Mouse (Mus musculus) adrenal gland, postnatal 14 days (tissue): Measurements from ENCODE around the gene Olfr284. TPM values are rescaled to one million over a fixed set of nuclear protein-coding genes. Genes with fewer than 3 reads are reported as not detected.

ENCODE experiments used
- DNase-seq: peaks from one replicate; pipeline ENCODE4 v3.0.0; 2021; ENCODE audit warnings: mixed read lengths
- long read RNA-seq, 2 experiments: library from polyadenylated mRNA; stranded (forward); transcript quantifications; one replicate each; pipeline ENCODE4 v2.0.0; 2021
- total RNA-seq: library from RNA; stranded (reverse); gene quantifications from 2 replicates; pipeline ENCODE4 v1.2.3, GENCODE M21; 2021

Gene Olfr284
- total RNA-seq = not detected in 2 replicates
- long read RNA-seq, experiment 1 = 0 reads
- long read RNA-seq, experiment 2 = 0 reads

- DNase-seq = no peak
These were observed at the start of gene Olfr284 for GRCm38 (mm10) chr15:98340887-98341286. TSS of gene Olfr284 (minus strand) at chr15:98340987.

GRCm38 (mm10) chr15:98389796-98390195 lies 49.0 kb upstream of the Olfr284 start:
- DNase-seq = peak; percentile 93

GRCm38 (mm10) chr15:98387621-98388020 lies 46.8 kb upstream of the Olfr284 start:
- DNase-seq = no peak

- DNase-seq = no peak
These were observed 40.1 kb upstream of the Olfr284 start, which contains the start of gene Olfr283 for GRCm38 (mm10) chr15:98380846-98381245. TSS of gene Olfr283 (minus strand) at chr15:98380946.

GRCm38 (mm10) chr15:98378209-98378608 lies 37.4 kb upstream of the Olfr284 start:
- no peak for DNase-seq

- no peak for DNase-seq
These were observed 23.5 kb downstream of the Olfr284 start, which contains the start of gene Olfr285 for GRCm38 (mm10) chr15:98317177-98317724. TSS of gene Olfr285 (minus strand) at chr15:98317353.

- DNase-seq = no peak
These were observed 25.1 kb downstream of the Olfr284 start for GRCm38 (mm10) chr15:98315703-98316102.

- DNase-seq = peak; percentile 79
These were observed 44.9 kb downstream of the Olfr284 start, which contains the start of gene Zfp641 for GRCm38 (mm10) chr15:98295628-98296551. TSS of gene Zfp641 (minus strand) at chr15:98296161.

GRCm38 (mm10) chr15:98293651-98294050 lies 47.1 kb downstream of the Olfr284 start:
- DNase-seq = no peak

Other genes with a start within 250 kb of the Olfr284 start
- gene Pfkm, start 248.4 kb downstream of the Olfr284 start, total RNA-seq = 66.1 and 72.0 TPM in 2 replicates
- 17.6 and 21.1 TPM in 2 replicates for gene Senp1, start 247.2 kb downstream of the Olfr284 start, total RNA-seq
- gene Asb8, start 175.4 kb downstream of the Olfr284 start, total RNA-seq = 40.1 and 45.2 TPM in 2 replicates
- gene Ccdc184, start 173.8 kb downstream of the Olfr284 start, total RNA-seq = 0.70 and 0.94 TPM in 2 replicates
- gene Olfr288, start 145.4 kb downstream of the Olfr284 start, total RNA-seq = not detected in 2 replicates
- gene Gm44579, start 120.0 kb downstream of the Olfr284 start, total RNA-seq = not detected in 2 replicates
- not detected in 2 replicates for gene Olfr287, start 119.9 kb downstream of the Olfr284 start, total RNA-seq
- gene Olfr286, start 106.5 kb downstream of the Olfr284 start, total RNA-seq = not detected in 2 replicates
- gene H1fnt, start 83.7 kb downstream of the Olfr284 start, total RNA-seq = not detected in 2 replicates
- gene Zfp641, start 44.8 kb downstream of the Olfr284 start, total RNA-seq = 4.6 and 5.8 TPM in 2 replicates
- not detected in 2 replicates for gene Olfr285, start 23.6 kb downstream of the Olfr284 start, total RNA-seq
- gene Olfr283, start 40.0 kb upstream of the Olfr284 start, total RNA-seq = not detected in 2 replicates
- not detected in 2 replicates for gene Olfr282, start 90.2 kb upstream of the Olfr284 start, total RNA-seq
- not detected in 2 replicates for gene Olfr281, start 111.6 kb upstream of the Olfr284 start, total RNA-seq
- gene OR5BS1P, start 128.9 kb upstream of the Olfr284 start, total RNA-seq = not detected in 2 replicates
- not detected in 2 replicates for gene Lalba, start 141.7 kb upstream of the Olfr284 start, total RNA-seq
- gene Olfr279, start 151.4 kb upstream of the Olfr284 start, total RNA-seq = not detected in 2 replicates
- gene Kansl2, start 193.3 kb upstream of the Olfr284 start, total RNA-seq = 72.5 and 85.8 TPM in 2 replicates
- gene Ccnt1, start 229.9 kb upstream of the Olfr284 start, total RNA-seq = 57.0 and 57.3 TPM in 2 replicates
- gene 4930415O20Rik, start 230.0 kb upstream of the Olfr284 start, total RNA-seq = 1.1 TPM in 1 of 2 replicates, not detected in the other